Mouse (Mus musculus) ovary, adult 18-20 months (tissue): ENCODE measurements around the gene Atp8a2.

Experiments used
- DNase-seq: peaks from one replicate; pipeline ENCODE4 v3.0.0; 2022; ENCODE audit warnings: low spot score, mixed read lengths

The Atp8a2 gene

DNA sequence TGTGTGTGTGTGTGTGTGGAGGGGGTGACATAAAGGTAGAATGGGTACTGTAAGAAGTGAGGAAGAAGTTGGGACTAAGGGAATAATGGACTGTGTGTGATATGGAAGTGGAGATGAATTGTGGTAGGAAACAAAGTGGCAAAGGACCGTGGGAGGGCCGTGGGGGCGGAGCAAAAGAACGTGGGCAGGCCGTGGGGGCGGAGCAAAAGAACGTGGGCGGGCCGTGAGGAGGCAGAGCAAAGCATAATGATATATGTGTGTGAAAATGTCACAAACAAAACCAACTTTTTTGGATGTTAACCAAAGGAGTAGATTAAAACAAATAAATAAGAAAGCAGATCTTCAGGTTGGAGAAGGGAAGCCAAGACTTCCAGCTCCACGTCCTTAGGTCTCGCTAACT lies 44.6 kb downstream of the Atp8a2 start:
- DNase-seq = no peak

DNA sequence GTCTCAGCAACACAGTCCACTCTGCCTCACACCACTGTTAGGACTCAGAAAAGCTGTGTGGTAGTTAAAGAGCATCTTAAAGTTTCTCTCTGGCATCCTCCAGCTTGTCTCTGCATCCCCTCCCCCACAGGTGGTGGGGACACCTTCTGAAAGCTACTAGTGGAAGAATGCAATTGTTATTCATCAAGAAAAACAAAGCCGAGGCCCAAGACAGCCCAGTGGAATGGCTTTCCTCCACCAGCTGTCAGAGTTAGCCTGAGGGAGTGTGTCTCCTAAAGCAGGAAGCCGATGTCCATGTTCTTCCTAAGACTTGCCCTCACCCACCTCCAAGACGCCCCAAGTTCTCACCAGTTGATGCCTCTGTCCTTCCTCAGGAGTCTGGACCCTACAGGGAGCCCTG lies 48.1 kb downstream of the Atp8a2 start:
- no peak for DNase-seq

DNA sequence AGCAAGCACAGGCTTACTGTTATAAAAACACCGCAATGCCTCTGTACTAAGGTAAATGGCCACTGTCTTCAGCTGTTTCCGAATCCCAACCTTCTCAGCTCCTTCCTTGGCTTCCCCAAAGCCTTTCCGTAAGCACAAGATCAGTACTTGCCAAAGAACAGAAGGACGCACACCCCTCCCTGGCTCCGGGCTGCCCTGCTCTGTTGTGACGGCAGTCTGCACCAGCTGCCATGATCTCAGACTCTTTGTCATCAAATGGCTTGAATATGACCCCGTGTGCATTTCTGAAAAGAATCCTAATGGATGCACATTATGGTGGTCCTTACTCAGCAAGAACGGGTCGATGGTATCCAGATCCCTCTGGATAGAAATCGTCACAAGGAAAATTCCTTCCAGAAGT lies 53.7 kb downstream of the Atp8a2 start:
- DNase-seq = no peak

DNA sequence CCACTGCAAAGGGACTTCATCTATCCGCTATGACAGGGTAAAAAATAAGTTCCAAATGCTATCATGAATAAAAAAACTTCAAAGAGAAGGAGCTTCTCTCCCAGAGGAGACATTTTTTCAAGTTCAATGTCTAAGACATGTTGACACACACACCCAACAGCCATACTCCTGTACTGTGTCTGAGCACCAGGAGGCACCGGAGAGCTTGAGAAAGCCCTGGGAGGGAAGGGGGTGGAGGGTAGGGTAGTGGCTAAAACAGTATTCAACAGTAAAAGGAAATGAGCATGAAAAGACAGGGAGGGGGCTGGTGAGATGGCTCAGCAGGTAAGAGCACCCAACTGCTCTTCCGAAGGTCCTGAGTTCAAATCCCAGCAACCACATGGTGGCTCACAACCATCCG lies 58.6 kb downstream of the Atp8a2 start:
- DNase-seq = no peak

DNA sequence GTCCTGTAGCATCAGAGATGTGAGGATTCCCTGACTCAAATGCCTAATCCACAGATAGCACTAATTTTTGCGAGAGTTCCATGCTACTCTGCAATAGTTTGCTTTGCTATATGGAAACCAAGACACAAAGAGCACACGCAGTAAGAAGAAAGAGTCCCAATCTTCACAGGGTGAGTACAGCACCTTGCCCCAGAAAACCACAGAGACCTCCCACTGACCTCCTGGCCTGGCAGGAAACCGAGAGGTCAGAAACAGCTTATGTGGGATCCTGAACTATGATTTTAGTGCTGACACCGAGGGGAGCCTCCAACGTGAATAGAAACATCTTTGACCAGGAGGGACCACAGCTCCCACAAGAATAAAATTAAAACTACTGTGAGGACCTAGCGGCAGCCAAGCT lies 59.2 kb downstream of the Atp8a2 start:
- no peak for DNase-seq

DNA sequence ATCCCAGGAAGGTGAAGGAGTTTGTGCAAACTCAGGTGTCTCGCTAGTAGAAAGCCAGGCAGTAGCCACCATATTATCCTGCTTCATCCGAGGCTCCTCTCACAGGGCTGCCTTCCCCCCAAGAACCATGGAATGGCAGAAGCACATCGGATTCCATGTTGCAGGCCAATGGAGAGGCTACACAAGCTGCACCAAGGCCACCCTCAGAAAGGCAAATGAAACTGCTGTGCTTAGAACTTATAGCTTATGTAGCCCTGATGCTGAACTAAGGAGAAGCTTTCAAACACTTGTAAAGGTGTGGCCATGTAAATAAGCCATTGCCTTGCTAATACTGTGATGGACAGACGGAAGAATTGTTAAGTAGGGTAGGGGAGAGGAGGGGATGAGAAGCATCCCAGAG lies 61.2 kb downstream of the Atp8a2 start:
- no peak for DNase-seq

DNA sequence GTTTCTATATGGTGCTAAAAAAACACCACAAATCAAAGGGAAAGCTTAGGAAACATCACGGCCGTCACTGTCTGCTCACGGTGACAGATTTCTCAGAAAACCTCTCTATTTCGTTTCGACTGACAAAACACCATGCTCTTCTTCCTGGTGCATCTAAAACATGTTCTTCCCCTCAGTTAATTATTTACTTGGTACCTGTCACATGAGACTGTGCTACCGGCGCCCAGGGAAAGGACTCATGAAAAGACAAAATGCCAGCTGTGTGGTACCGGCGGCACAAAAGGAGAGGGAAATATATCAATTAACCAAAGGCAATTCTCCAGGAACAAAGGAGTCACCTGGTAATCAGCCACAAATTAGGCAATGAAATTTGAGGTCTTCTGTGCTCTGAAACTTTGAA lies 62.3 kb downstream of the Atp8a2 start:
- no peak for DNase-seq

DNA sequence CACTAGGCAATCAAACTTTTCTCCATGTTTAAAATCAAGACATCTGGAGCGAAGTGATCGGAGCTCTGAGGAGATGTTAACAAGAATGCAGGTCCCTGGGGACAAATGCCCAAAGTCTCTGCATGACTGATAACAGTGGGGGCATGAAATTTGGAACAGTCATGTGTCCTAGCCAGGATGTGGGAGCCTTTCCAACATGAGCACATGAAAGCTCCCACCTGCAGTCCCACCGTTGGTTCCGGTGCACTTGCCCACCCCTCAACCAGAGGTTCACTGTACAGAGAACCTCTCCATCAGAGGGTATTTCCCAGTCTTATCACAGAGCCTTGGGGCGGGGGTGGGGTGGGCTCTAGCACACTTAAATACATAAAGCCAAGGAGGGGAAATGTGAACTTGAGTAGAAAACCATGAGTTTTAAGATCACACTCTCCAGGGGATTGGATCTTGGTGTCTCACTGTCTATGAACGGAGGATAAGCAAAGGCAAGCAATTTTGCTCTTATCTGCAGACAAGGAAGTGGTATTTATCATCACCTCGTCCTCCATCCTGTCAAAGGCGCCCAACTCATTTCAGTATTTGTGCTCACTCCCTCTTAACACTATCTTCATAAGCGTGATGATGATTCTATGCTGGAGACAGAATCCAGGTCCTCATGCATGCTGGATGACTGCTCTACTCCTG lies 65.6 kb downstream of the Atp8a2 start:
- DNase-seq = no peak

DNA sequence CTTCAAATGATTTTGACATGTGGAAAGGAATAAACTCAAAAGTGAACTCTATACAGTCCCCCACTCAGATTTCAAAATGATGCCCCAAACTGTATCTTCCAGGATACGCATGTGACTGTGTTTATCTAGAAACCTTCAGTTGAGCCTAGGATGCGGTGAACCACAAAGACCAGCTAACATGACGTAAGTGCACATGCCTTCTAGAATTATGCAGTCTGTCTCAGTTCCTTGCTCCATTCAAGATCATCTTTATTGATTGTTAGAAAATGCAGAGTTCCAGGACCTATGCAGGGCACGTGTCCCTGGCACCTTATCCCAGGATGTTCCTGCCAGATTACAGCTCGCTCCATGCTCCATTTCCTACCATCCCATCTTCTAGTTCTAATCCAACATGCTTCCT lies 67.4 kb downstream of the Atp8a2 start:
- DNase-seq = no peak

DNA sequence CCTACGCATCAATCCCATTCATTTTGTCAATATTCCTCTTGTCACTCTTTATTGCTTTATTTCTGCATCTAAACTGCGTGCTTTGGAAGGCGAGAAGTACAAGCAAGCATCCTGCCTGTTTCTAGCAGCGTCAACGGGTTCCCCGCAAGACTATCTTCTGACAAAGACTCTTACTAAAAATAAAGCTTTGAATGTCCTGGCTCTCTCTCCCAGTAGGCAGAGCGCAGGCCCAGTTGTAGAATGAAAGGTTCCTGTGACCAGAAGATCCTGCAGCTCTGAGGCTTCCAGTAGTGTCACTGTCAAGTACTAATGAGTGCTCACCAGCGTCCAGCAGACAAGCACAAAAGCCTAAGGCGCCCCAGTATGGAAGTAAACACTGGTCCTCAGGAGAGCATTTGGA lies 71.8 kb downstream of the Atp8a2 start:
- DNase-seq = no peak

DNA sequence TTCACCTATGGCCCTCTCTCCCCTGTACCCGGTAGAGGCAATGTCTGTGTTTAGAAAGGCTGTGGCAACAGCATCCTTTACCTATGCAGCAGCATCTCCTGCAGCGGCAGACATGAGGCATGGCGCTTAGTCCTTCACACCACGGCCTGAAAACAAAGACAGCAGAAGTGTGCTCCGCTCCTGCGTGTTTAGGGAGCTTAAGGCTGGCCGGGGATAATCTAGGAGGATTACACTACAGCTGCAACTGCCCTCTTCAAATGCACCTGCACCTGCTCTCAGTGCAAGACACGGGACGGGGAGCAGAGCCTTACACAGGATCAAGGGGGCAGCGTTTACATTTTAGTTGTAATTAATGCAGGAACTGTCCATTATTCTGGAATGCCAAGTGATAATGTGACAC lies 75.4 kb downstream of the Atp8a2 start:
- no peak for DNase-seq

DNA sequence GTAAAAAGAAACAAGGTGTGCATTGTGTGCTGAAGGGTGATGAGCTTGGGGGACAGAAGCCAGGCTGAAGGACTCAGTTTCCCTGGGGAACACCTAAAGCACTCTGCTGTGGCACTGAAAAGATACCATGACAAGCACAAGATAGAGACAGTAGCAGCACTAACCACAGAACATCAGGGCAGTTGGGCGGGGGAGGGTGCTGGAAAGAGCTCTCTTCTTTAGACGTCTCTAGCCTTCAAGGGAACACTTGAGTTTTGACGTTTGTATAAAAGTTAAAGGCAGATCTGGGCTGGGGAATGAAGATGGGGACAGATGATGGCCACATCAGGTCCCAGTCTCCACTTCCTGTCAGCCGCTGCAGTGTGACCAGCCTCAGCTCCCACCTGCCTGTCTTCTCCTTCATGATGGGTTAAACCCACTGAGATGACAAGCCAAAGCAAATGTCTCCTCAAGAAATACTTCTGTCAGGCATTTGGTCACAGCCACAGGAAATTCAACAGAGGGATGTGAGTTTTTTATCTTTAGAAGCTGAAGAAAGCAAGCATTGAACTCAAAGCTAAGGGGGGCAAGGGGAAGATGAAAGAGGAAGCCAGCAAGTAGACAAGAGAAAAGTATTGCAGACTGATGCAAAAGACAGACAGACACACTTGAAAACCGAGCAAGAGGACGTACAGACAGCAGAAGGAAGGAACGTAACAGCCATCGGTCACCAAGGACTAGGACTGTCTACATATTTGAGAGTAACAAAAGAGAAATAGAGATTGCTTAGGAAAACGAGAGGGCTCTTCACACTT lies 79.0 kb downstream of the Atp8a2 start:
- DNase-seq = no peak

DNA sequence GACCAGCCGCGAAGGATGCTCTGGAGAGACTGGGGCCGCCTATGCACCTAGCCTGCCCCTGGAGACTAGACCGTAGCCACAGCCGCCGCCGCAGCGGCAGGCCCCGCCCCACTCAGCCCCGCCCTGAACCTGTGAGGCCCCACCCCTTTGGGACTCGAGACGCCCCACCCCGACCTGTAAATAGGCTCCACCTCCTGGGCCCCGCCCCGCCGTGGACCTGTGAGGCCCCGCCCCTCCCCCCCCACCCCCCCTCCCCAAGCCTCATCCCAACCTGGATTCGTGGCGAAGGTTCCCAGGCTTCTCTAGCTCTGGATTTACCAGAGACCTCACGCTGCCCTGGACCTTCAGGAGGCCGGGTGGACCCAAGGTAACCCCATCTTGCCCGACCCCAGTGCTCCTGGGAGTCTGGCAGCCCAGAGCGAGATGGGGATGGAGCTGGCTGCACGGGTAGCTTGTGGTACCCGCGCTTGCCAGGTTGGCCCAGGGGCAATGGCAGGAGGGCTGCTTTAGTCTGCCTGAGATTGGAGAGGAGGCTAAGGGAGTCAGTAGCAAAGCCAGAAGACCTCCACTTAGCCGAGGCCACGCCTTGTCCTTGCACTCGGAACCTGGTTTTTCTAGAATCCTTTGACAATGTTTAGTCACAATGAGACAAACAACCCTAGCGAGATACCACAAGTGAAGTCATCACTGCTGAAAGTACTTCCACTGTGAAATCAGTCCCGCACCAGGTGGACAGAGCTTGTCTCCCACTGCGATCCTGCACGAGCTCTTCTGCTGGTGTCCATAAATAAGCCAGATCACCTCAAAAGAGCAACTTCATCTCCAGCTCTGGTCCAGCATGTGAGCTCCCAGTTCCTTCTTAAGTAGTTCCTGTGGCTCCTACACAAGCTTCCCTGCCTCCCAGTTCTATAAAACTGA lies 109.9 kb downstream of the Atp8a2 start:
- no peak for DNase-seq

DNA sequence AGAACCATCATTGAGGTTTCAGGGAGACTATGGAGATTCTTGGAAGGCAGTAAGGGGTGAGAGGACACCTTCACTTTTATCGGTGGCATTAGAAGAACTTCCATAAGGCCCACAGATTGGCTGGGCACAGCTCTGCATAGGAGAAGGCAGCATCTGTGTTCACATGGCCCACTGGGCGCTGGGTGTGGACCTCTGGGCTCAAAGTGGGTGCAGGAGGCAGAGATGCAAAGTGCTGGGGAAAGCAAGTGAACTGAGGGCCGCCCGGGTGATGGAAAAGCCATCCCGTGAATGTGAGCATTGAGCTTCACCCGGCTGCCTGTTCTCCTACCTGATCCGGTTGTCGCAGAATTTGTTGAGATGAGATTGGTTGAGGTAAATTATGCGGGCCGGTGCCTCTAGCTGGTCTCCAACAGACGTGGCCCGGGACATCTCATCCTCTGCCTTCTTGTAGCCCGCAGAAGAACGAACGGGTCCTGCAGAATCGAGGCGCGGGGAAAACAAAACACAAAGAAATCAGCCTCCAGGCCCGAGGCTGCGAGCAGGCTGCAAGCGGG lies 110.6 kb downstream of the Atp8a2 start:
- DNase-seq = no peak

DNA sequence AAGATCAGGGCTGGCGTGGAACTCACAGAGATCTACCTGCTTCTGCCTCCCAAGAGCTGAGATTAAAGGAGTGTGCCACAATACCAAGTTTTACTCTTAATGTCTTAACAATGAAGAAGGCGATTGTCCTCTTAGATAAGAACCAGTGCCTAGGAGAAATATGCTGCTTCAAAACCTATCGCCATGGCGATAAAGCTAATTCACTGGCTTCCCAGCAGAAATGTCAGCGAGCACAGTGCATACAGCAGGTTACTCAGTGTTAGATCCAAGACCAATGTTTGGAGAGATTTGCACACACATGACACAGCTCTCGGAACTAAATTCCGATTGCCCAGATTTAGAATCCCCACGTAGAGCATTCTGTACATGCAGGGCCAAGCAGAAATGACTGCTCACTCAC lies 114.2 kb downstream of the Atp8a2 start:
- DNase-seq = no peak

DNA sequence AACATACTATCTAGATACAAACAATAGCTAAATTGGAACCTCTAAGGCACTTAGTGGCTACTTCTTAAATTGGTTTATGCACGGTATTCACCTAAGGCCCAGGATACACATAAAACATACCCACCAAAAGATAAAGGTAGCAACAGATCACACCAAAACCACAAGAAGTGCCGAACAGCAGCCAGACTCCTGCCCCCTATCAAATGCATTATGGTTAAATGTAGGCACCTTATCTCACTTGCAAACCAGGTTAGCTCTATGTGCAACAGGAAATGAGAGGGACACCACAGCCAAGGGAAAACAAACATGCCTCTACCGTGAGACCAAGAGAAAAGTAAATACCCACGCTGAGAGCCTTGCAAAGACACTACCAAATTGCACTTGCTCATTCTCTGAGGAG lies 124.5 kb downstream of the Atp8a2 start:
- no peak for DNase-seq

DNA sequence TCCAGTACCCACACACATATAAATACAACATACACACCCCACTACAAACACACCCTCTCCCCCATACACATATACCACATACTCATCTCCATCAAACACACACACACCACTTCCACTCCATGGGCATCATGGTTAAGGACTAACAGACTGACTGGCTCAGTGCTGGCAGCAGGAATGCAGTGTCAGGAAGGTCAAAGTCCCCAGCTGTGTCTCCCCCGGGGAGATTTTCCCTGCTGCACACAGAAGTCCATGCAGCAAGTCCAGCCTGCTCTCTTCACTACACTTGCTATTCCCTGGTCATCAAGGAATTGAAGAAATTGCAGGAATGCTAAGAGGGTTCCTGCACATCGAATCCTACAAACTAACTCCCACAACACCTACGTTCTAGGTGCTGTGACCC lies 131.8 kb downstream of the Atp8a2 start:
- DNase-seq = no peak

DNA sequence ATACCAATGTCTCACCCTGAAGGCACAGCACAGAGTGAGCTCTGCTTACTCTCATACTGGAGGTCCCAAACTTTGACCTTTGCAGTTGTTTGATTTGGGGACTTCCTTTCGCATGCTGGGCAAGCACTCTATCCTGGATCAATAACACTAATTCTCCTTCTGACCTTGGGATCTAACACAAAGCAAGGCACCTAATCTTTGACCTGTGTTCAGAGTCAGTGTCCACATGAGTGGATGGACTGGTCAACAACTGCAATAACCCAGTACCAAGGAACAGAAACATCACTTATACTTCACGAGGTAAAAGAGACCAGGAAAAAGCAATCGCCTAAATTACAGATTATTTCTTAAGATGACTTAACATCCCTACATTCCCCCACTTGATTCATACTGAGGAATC lies 136.0 kb downstream of the Atp8a2 start:
- DNase-seq = no peak

DNA sequence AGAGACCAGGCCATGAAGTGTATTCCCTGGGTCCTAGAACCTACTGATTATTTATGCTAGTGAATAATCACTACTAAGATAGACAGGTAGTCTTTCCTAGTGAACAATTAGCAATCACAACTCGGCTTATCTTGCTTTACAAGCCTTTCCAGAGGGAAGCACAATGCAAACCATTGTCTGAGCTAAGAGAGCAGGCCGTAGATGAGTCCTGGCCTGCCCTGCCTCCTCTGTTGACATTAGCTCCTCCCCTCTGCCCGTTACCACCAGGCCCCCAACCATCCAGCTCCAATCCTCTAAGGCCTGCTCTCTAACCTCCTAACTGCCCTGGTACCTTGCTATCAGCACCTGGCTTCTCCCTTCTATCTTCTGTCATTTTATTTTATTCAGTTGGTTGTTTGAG lies 138.1 kb downstream of the Atp8a2 start:
- no peak for DNase-seq

DNA sequence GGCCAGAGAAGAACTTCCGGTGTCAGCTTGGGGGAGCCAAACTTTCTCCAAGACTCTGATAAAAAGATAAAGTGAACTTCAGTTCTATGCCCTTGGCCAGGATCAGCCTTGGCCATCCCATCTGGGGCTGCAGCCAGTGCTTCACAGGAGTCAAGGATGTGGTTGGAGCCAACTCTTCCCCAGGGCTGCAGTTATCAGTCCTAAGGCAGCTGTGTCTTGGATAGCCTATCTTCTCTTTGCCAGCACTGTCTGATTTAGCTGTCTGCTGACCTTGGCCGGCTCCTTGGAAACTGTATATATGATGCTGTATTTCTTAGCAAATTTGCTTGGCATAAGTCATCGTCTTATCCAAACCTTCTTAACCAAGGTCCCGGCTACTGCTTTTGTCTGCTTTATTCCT lies 141.7 kb downstream of the Atp8a2 start:
- DNase-seq = peak; percentile 76

DNA sequence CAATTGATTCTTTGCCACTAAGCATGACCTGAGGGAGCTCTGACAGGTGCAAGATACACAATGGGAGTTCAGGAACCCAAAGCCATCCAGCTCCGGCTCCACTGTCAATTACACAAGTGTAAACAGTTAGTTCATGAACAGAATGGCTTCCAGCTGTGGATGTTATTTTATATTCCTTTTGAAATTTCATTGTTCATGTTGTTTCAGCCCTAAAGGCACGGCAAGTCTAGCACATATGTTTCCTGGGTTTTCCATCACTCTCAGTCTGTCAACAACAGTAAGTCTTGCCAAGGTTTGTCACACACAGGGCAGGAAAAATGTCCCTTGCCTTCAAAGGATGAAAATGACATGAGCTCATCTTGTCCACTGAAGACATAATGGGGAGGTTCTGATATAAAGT lies 166.3 kb downstream of the Atp8a2 start:
- no peak for DNase-seq

DNA sequence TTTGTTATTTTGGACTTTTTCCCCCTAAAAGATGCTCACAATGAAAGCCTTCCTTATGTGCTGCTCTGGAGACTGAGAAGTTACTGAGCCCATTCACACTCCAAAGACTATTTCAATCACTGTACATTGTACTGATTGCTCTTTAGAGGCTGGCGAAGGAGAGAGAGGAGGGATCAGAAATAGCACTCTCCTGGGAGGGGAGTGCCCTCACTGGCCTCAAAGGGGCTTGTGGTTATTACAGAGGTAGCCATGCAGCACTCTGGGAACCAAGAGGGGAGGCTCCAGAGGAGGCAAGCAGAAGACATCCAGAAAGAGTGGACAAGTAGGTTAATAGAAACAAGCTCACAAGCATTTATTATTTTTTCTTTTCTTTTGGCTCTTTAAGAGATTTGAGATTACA lies 169.8 kb downstream of the Atp8a2 start:
- DNase-seq = no peak

DNA sequence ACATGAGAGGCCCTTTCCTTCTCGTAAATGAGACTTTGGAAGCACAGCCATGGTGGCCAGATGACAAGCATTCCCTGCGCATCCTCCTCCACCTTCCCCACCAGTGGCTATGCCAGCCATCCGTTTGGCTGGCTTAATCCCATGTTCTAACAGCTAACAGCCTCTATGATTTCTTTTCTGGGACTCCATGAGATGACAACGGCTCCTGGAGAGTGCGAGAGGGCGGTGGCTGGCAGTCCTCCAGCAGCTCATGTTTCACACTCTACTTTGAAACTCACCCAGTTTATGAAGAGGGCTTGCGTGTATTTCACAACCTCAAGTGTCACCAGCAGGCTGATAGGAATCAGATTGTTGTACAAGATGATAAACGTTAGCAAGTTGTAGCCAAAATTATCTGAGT lies 170.3 kb downstream of the Atp8a2 start:
- DNase-seq = peak; percentile 8
